Mouse (Mus musculus): ENCODE measurements around the gene Meaf6.

GRCm38 (mm10) chr4:125056476-125056875 lies 28.5 kb upstream of the Meaf6 start:
- TF ChIP-seq POLR2A (IDR thresholded peaks at IDR 0.05; ENCODE audit: low read depth, low read length) = no peak
- TF ChIP-seq CTCF (IDR thresholded peaks at IDR 0.05; ENCODE audit: borderline replicate concordance, insufficient read depth, low read length) = no peak
